Mouse (Mus musculus): ENCODE data around the gene Mtmr2.

DNA sequence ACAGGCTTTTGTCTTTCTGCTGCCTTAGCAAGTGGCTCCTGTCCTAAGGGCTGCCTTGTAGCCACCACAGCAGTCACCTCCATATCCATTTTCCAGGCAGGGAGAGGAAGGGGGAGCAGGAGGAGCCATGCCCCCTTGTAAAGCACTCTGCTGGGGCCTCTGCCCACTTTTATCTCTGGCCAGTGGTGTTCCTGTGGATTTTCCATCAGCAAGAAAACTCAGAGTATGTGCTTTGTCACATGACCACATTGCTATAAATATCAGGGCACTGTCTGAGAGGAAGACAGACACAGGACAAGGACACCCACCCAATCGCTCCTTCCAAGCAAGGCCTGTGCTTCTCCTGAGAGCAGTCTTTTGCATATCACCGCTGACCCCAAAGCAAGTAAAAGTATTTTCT is 45.1 kb upstream of the Mtmr2 start:
- TF ChIP-seq MAFK (IDR thresholded peaks at IDR 0.05; ENCODE audit: insufficient read depth, low read depth, low read length) (no peak), ZNF384 (IDR thresholded peaks at IDR 0.05; ENCODE audit: low read depth, low read length) (no peak), CHD2 (IDR thresholded peaks at IDR 0.05; ENCODE audit: low read depth, low read length) (no peak), HCFC1 (IDR thresholded peaks at IDR 0.05; ENCODE audit: borderline replicate concordance, insufficient read depth, low read length) (no peak), ZC3H11A (IDR thresholded peaks at IDR 0.05; ENCODE audit: borderline replicate concordance, low read depth, low read length) (no peak)

All from ES-E14 (cell line).